In the genomic region with DNA sequence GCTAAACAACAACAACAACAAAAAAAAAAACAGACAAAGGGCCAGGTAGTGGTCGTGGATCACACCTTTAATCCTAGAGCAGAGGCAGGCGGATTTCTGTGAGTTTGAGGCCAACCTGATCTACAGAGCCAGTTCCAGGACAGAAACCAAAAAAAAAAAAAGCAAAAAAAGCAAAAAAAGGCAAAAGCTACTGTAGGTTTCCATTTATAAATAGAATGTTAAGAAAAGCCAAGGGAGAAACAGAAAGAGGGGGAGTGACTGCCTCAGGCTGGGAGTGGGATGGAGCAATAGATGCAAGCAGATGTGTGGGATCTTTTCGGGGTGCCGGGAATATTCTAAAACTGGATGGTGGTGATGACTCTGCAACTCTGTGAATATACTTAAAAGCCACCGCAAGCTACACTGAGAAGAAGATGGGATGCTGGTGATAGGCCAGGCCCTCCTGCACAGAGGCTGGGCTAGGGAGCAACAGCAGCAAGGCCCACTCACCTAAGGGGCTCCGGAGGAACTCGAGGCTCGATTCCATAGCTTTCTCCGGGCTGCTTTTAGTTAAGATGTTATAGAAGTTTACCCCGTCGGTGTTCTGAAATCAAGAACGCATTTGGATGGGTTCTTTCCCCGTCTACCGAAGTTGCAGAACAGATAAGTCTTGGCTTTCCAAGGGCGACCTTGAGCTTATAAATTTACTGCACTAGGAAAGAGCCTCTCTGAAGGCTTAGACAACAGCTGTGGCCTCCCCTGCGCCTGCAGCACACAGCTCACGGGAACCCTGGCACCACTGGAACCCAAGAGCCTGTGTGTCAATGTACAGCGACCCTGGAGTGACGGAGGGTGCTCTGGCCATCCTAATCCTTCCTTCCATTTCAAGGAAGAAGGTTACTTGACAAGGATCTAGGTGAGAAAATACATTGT, we compare ENCODE assay signal across 26 mouse cellular contexts. TPM values are rescaled to one million over a fixed set of nuclear protein-coding genes. Genes with fewer than 3 reads are reported as not detected.
A peak's percentile ranks its signal among the peaks of the same experiment; 100 is the strongest.
DNase-seq lines count a peak whose midpoint lies in the region; ATAC-seq lines count a peak whose summit lies in the region.
"Had no signal": no experiment of that assay in that cellular context is flagged by ENCODE, and none has a peak within 500 bp of the region (broad histone marks: within the 10 kb centered on the region; RNA-seq: fewer than 3 reads in every experiment).

No protein-coding gene starts in this region.

- 93% methylated on average over 19 of the region's 19 CpGs for WGBS in hindbrain, embryonic 13.5 days

- H3K27ac ChIP-seq in hindbrain, embryonic 13.5 days, result no peak overlapping the region
- H3K27ac ChIP-seq: heart, embryonic 15.5 days; hindbrain, embryonic 10.5 days; limb, embryonic 15.5 days; midbrain, embryonic 12.5 days; stomach, embryonic 15.5 days had no signal

- H3K4me1 ChIP-seq in hindbrain, embryonic 13.5 days (replicated peaks), result no peaks in the 10 kb centered on the region
- H3K4me1 ChIP-seq: heart, embryonic 15.5 days; hindbrain, embryonic 10.5 days; limb, embryonic 15.5 days; midbrain, embryonic 12.5 days; stomach, embryonic 15.5 days had no signal

- no peaks in the 10 kb centered on the region for H3K27me3 ChIP-seq in hindbrain, embryonic 13.5 days
- H3K27me3 ChIP-seq: CH12.LX; heart, embryonic 15.5 days; limb, embryonic 15.5 days; midbrain, embryonic 12.5 days; Patski; stomach, embryonic 15.5 days had no signal

- no peak for ATAC-seq in inflammation-experienced regulatory T-cells, adult 6 months
- ATAC-seq in hindbrain, embryonic 13.5 days (ENCODE audit: low FRiP score), result no peak
- ATAC-seq: activated CD4-positive, CD25-positive, alpha-beta regulatory T cell, adult 4 months; liver, postnatal 0 days; Patski had no signal

- no peak overlapping the region for H3K9ac ChIP-seq in hindbrain, embryonic 13.5 days
- H3K9ac ChIP-seq: heart, embryonic 15.5 days; limb, embryonic 15.5 days; liver, postnatal 0 days; midbrain, embryonic 12.5 days; stomach, embryonic 15.5 days had no signal

- H3K4me2 ChIP-seq in hindbrain, embryonic 13.5 days, result no peak overlapping the region
- H3K4me2 ChIP-seq: heart, embryonic 15.5 days; limb, embryonic 15.5 days; midbrain, embryonic 12.5 days; stomach, embryonic 15.5 days had no signal

- H3K36me3 ChIP-seq in hindbrain, embryonic 13.5 days, result peaks cover 40% of the 10 kb centered on the region

- peak; percentile 57 for DNase-seq in adrenal gland, adult 2 months
- no peak for DNase-seq in adrenal gland, adult 18-20 months (ENCODE audit: low spot score in 2 of 2)
- peak; percentile 60 to 62 for DNase-seq in right cerebral cortex, adult 2 months (ENCODE audit: low spot score in 2 of 2)
- DNase-seq in right cerebral cortex, postnatal 14 days, result no peak
- peak; percentile 61 to 78 for DNase-seq in frontal cortex, postnatal 36 days (ENCODE audit: low spot score in 2 of 2)
- DNase-seq in telencephalon, adult 2 months (ENCODE audit: low read depth, low spot score), result peak; percentile 91
- DNase-seq: cerebellum, adult 9-10 months; heart, adult 11 months; kidney, adult 9 months; kidney, postnatal 4 days; liver, postnatal 0 days; lung, postnatal 36 days had no signal

- no peak overlapping the region for H3K4me3 ChIP-seq in hindbrain, embryonic 13.5 days
- H3K4me3 ChIP-seq: heart, embryonic 15.5 days; hindbrain, embryonic 10.5 days; limb, embryonic 15.5 days; midbrain, embryonic 12.5 days; stomach, embryonic 15.5 days had no signal

- no peaks in the 10 kb centered on the region for H3K9me3 ChIP-seq in hindbrain, embryonic 13.5 days
- H3K9me3 ChIP-seq: heart, embryonic 15.5 days; hindbrain, embryonic 10.5 days; limb, embryonic 15.5 days; midbrain, embryonic 12.5 days; stomach, embryonic 15.5 days had no signal

RNA-seq across cellular contexts. Expression of a gene that starts 20.9 kb away (rescaled TPM):
- 100 to 1,000 TPM; 168 to 250 TPM for total RNA-seq in adrenal gland, adult 2 months (2021)
- 25.2 and 37.0 TPM in 2 replicates for polyA plus RNA-seq in adrenal gland, adult 2 months (2012; rRNA removed)
- total RNA-seq in adrenal gland, adult 18-20 months (2021), result 100 to 1,000 TPM; 108 to 245 TPM
- polyA plus RNA-seq in inflammation-experienced regulatory T-cells, adult 6 months (2017; shearing (Covaris generic)), result 10 to 100 TPM; 22.4 to 42.1 (median 22.8) TPM
- polyA plus RNA-seq in hindbrain, embryonic 13.5 days (2015; fragmentation: Nextera tagmentation; extraction: Ambion mirVana), result 24.5 and 26.0 TPM in 2 replicates

RNA-seq across cellular contexts. Expression of a gene that starts 32.4 kb away (rescaled TPM):
- not detected for total RNA-seq in adrenal gland, adult 2 months (2021)
- 0.17 TPM in 1 of 2 replicates, not detected in the other for polyA plus RNA-seq in adrenal gland, adult 2 months (2012; rRNA removed)
- not detected for total RNA-seq in adrenal gland, adult 18-20 months (2021)
- 1 to 10 TPM in 1 of 3 experiments, not detected in 2; 1.8 TPM for polyA plus RNA-seq in inflammation-experienced regulatory T-cells, adult 6 months (2017; shearing (Covaris generic))
- not detected in 2 replicates for polyA plus RNA-seq in hindbrain, embryonic 13.5 days (2015; fragmentation: Nextera tagmentation; extraction: Ambion mirVana)
- total RNA-seq: CH12.LX; layer of hippocampus, postnatal 25 days had no signal
- polyA plus RNA-seq: activated CD4-positive, CD25-positive, alpha-beta regulatory T cell, adult 4 months; cortical plate, adult 2 months; embryonic facial prominence, embryonic 14.5 days; heart, embryonic 15.5 days; hindbrain, embryonic 10.5 days; limb, embryonic 15.5 days; liver, postnatal 0 days; midbrain, embryonic 12.5 days; neural tube, embryonic 14.5 days; stomach, embryonic 15.5 days had no signal

RNA-seq across cellular contexts. Expression of a gene that starts 35.7 kb away (rescaled TPM):
- total RNA-seq in adrenal gland, adult 2 months (2021), result 1 to 10 TPM; 8.4 to 9.6 TPM
- 4.2 and 4.8 TPM in 2 replicates for polyA plus RNA-seq in adrenal gland, adult 2 months (2012; rRNA removed)
- total RNA-seq in adrenal gland, adult 18-20 months (2021), result 1 to 10 TPM; 9.0 to 9.4 TPM
- 1 to 10 TPM; 5.3 to 8.3 (median 7.7) TPM for polyA plus RNA-seq in inflammation-experienced regulatory T-cells, adult 6 months (2017; shearing (Covaris generic))
- 26.7 and 27.3 TPM in 2 replicates for polyA plus RNA-seq in hindbrain, embryonic 13.5 days (2015; fragmentation: Nextera tagmentation; extraction: Ambion mirVana)

Comparison
In these comparisons a context has a peak if more than half of its experiments do, and no peak if none do; other contexts are left out.
1. DNase-seq: peak in adrenal gland, adult 2 months (single experiment), right cerebral cortex, adult 2 months (2 of 2), frontal cortex, postnatal 36 days (2 of 2) and telencephalon, adult 2 months (single experiment); none in adrenal gland, adult 18-20 months (0 of 2) and right cerebral cortex, postnatal 14 days (single experiment).